Mouse (Mus musculus): ENCODE data around the gene Fbl.
"Not testable (repeated sequence)": the region's sequence is repeated elsewhere in the genome, so short reads cannot be mapped to it uniquely, and the experiment has no call there.

The Fbl gene

DNA sequence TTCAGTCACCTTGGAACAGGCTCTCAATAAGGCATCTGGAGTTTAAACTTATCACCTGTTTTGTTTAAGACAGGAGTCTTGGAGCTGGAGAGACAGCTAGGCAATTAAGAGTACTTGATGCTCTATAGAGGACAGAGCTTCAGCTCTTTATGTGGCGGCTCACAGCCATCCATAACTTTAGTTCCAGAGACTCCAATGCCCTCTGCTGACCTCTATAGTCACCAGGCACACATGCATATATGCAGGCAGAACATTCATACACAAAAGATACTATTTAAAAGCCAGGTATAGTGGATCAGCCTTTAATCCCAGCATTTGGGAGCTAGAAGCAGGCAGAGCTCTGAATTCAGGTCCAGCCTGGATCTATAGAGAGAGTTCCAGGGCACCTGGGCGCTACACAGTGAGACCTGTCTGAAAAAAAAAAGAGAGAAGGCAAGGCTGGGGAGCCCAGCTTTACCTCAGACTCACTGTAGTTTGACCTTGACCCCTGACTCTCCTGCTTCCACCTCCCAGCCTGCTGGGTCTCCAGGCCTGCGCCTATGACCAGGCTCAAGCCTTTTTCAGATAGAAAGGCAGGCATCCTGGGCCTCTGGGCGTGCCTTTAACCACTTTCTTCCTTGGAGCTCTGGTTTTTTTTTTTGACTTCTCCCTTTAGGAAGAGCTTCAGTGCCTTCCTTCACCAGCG, 26.0 kb downstream of the Fbl start:
- no peak for DNase-seq

DNA sequence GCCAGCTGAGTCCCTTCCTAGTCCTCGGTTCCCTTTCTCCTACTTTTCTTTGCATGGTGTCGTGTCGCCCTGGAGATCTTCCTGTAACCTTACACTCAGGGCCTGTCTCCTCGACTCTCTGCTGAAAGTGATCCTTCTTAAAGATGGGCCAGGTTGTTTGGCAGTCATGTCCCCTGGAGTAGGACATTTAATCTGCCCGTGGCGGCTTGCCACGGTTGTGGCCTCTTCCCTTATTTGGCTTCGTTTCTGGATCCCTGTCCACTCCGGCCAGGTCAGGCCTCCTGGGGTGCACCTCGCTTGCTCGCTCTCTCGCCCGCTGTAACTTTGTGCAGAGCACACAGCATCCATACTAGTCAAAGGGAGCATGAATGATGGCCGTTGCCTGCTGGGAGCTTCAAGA, 27.0 kb downstream of the Fbl start:
- no peak for DNase-seq

DNA sequence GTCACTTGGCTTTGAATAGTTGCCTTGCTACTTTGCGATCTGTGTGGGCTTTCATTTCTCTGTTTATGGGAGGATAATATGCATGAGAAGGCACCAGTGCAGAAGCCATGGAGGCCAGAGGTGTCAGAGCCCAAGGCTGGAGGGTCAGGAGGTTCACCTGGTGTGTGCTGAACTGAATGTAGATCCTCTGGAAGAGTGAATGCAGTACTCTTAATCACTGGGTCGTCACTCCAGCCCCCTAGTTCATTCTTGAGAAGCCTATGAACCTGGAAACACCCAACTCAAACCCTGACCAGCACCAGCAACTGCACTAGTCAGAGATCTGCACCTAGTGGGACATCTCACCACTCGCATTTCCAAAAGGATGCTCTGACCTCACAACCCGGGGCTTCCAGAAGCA, 29.5 kb downstream of the Fbl start:
- no peak for DNase-seq

DNA sequence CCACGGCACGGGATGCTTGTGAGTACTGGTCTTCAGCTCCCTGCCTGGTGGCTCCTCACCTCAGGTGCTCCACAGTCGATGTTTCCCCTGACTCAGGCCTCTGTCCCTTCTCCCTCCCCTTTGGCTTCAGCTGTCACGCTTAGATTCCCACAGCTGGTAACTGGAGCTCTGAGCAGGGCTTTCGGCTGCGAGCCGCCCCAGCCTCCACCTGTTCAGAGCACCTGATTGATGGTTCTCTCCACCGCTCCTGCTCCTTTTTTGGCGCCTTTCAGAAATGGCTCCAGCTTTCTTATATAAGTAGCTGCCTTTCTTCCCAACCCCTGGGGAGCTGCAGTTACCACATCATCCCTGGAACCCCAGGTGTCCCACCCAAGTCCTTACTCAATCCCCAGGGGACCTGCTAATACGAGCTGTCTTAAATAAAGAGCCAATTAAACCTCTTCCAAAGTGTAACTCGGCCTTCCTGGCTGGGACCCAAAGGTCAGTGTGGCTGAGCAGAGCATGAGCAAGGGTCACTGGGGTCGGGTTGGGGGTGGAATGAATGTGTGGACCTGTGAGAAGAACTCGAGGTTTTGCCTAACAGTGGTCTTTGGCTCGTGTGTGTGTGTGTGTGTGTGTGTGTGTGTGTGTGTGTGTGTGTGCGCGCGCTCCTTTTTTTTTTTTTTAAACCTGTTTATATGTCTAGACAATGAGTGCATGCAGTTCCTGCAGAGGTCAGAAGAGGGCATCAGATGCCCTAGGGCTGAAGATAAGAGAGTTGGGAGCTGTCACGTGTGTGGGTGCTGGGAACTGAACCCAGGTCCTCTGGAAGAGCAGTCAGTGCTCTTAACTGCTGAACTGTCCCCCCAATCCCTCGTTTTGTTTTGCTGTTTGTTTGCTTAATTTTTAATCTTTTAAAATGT, 33.9 kb downstream of the Fbl start:
- DNase-seq, result no peak

DNA sequence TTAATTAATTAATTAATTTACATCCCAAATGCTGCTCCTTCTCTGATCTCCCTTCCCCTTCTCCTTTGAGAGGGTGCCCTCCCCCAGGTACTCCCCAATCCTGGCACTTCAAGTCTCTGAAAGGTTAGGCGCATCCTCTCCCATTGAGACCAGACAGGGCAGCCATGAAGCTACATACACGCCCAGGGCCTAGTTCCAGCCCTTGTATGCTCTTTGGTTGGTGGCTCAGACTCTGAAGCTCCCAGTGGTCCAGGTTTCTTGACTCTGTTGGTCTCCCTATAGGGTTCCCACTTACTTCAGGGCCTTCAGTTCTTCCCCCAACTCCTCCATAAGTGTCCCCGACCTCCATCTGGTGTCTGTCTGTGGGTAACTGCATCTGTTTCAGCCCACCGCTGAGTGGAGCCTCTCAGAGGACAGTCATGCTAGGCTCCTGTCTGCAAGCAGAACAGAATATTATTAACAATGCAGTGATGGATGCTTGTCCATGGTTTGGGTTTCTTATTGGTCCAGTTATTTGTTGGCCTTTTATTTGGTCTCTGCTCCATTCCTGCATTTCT, 36.6 kb downstream of the Fbl start:
- DNase-seq, result peak; percentile 35 to 42

DNA sequence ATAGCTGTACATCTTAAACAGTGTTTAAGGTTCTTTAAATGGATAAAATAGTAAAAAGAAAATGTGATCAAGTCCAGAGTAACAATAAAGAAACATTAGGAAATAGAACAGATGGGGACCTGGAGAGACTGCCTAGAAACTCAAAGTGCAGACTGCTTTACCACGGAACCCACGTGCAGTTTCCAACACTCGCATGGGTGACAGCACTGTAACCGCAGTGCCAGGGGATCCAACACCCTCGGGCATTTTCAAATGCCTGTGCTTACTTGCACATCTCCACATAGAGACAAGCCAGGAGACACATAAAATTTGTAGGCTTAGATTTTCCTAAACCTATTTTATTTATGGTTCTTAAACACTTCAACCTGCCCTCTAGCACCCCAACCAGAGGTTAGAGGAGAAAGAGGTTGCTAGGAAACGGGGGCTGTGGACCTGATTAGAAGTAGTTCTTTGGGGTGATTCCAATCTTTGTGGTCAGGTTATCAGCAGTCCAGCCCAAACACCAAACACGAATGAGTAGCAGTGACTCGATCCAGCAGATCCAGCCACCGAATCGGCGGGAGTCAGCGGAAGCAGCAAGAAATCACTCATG, 39.0 kb downstream of the Fbl start:
- no peak for DNase-seq

DNA sequence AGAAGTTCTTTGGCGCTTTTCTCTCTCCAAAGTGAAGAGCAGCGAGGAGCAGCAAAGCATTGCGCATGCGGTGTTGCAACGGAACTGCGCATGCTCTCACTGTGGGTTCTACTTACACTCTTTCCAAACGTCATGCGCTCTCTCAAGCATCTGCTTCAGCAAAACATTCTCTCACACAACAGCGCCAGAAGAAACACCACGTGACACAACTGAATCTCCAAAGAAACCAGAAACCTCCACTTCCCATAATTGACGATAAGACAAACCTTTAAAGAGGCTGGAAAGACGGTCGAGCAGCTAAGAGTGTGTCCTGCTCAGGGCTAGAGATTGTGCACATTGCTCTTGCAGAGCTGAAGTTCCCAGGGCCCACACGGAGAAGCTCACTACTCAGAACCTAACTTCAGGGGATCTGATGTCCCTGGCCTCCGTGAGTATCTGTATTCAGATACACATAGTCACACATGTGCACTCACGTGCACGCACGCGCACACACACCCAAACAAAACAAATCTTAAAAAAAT, 39.5 kb downstream of the Fbl start:
- DNase-seq, result peak; percentile 69 to 76

DNA sequence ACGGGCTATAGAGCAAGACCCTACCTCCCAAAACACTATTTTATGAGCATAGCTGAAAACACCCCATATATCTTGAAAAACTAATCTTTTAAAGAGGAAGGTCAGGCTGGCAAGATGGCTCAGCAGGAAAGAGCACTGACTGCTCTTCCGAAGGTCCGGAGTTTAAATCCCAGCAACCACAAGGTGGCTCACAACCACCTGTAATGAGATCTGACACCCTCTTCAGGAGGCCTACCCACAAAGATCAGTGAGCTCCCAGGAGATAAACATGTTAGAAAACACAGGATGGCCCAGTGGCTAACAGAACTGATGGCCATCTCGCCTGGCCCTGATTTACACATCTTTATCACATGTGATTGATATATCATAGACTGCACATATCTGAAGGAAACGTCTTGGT, 41.2 kb downstream of the Fbl start:
- no peak for DNase-seq

DNA sequence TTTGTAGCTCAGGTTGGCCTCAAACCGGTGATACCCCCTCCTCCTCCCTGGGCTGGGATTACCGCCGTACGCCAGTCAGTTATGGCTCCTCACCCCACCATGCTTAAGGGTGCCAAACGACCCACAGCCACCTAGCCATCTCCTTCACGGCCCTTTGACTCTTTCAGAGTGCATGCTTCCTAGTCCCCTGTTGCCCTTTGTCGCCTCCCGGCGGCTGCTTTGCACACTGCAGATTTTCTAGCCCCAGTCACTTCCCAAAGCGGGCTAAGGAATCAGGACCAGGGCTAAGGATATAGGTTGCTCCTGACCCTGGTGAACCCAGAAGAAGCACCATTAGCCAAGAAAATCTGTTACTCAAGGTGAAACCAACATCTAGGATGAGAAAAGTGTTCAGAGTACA, 44.6 kb downstream of the Fbl start:
- DNase-seq, result peak; percentile 61 to 73

DNA sequence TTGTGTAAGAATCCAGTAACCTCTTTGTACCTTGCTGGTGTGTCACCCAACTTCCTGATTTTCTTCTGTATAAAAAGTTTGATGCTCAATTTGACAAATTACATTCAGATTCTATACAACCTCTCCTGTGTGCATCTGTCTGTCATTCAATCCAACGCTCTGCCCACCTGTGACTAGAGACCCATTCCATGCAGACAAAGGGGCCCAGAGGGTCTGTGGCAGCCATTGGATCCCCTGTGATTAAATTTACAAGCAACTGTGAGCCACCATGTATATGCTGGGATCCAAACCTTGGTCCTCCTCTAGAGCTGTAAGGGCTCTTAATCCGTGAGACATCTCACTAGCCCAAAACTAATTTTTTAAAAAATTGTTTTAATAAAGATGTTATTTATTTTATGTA, 46.4 kb downstream of the Fbl start:
- DNase-seq, result not testable (repeated sequence)

DNA sequence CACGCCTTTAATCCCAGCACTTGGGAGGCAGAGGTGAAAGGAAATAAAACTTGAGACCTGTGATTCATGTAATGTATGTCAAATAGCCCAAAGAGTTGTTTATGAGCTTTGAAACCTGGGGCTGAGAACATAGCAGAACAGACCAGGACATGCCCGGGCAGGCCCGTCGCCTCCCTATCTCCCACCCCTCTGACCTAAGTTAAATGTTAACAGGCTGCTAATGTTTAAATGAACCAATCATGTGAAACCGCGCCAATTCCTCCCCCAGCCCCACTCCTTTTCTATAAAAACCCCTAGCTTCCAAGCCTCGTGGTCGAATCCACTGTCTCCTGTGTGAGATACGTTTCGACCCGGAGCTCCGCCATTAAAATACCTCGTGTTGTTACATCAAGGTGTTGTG, 48.3 kb downstream of the Fbl start:
- not testable (repeated sequence) for DNase-seq

DNA sequence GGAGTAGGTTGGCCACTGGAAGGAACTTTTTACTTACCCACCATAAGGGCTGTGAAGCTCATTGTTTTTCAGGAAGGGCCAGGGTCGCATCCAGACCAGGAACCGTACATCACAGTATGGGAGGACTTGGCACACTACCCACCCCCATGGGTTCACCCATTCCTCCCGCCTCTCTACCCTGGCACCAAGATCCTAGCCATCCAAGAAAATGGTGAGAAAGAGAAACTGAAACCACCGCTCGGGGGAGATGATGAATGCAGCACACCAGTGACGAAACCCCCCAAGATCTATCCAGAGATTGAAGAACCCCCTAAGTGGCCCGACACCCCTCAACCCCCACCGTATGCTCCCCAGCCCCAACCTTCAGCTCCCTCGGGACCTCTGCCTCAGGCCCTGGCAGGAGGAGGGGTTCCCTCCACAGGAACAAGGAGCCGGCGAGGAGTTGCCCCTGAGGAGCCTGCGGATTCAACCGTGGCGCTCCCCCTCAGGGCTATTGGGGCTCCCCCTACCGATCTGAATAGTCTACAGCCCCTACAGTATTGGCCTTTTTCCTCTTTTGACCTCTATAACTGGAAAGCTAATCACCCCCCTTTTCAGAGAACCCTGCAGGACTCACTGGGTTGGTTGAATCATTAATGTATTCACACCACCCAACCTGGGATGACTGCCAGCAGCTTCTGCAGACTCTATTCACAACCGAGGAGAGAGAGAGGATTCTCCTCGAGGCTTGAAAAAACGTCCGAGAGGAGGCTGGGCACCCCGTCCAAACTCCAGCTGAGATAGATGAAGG, 49.6 kb downstream of the Fbl start:
- DNase-seq, result not testable (repeated sequence)

DNA sequence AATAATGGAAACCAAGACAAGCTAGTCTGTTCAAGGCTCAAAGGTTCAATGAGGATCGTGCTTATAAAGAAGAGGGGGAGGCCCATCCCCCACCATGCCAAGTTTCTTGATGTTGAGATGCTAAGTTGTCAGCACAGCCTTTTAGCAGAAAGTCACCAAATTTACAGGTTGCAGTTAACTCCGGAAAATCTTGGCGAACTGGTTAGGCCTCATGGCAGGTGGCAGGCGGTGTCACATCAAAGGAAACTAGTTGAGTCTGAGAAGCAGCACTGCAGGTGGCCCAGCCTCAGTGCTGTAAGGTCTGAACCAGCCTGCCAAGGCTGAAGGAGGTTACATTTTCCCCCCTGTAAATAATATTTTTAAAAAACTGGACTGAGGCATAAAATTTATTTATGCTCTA, 57.3 kb downstream of the Fbl start:
- DNase-seq, result peak; percentile 29 to 60

DNA sequence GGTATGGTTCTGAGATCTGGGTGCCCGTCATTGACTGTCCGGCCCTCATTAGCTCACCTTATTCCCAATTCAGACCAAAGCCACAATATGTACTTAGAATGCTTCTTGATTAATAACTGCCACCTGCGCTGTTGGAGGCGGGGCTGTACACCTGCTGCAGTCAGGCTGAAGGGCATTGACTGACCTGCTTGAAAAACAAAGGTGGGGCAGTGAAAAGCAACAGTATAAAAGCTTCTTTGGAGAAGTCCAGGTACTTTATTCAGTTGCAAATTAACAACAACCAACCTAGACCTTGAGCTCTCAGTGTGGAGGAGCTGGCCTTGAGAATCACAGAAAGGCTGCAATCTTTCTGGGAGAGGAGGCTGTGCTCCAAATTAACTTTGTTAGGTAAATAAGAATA, 57.9 kb downstream of the Fbl start:
- not testable (repeated sequence) for DNase-seq
